Mouse (Mus musculus) C2C12 (cell line): ENCODE measurements around the gene Il16.

ENCODE experiments used
- CEBPB ChIP-seq: IDR thresholded peaks from one replicate; pipeline ENCODE4 v1.6.1; 2011; ENCODE audit warnings: low read depth, mild to moderate bottlenecking, control low read depth, moderate library complexity
- CTCF ChIP-seq: IDR thresholded peaks from one replicate; pipeline ENCODE4 v1.5.1; 2011; ENCODE audit not compliant: control insufficient read depth, insufficient read depth, insufficient read length
- MAX ChIP-seq: IDR thresholded peaks from one replicate; pipeline ENCODE4 v1.6.1; 2011; ENCODE audit warnings: mild to moderate bottlenecking, control low read depth
- MYOD1 ChIP-seq: IDR thresholded peaks from one replicate; pipeline ENCODE4 v1.6.1; 2011; ENCODE audit warnings: low read depth; ENCODE audit not compliant: control insufficient read depth, insufficient read length
- MYOG ChIP-seq: IDR thresholded peaks from one replicate; pipeline ENCODE4 v1.6.1; 2011; ENCODE audit not compliant: control insufficient read depth, insufficient read length; ENCODE audit errors: extremely low read depth
- USF1 ChIP-seq: IDR thresholded peaks from one replicate; pipeline ENCODE4 v1.6.1; 2011; ENCODE audit warnings: low read depth, mild to moderate bottlenecking, control low read depth, moderate library complexity

DNA sequence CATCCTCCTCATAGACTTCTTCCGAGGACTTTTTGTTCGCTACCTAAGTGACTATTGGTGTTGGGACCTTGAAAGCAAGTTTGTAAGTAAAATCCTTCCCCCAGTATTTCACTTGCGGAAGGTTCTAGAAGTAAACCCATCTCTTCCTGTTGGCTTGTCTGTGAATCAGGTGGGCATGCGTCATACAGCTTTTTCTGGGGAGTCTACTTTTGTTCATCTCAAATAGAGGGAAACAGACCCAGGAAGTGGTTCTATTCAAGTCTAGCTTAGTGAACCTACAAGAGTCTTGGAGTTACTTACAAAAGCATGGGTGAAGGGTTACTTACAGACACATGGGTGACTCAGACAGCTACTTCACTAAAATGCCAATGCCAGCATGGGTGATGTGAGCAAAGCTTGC lies 135.6 kb downstream of the Il16 start:
- TF ChIP-seq CTCF (no peak), CEBPB (no peak), MAX (no peak), USF1 (no peak), MYOD1 (no peak), MYOG (no peak)
